Mouse (Mus musculus): ENCODE measurements around the gene Gprc5d.

DNA sequence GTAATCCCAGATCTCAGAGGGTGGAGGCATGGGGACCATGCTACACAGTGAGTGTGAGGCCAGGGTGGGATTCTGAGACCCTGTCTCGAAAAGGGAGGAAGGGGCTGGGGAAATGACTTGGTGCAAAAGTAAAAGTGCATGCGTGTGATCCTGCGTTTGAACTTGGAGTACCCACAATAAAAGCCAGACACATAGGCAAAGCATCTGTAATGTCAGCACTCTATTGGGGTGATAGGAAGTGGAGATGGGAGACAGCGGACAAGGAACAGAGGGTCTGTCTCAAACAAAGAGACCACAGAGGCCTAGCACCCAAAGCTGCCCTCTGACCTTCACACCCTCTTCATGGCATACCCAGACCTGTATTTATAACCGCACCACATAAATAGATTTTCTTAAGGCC lies 27.9 kb upstream of the Gprc5d start:
- no peak for TF ChIP-seq POLR2A (IDR thresholded peaks at IDR 0.05; ENCODE audit: borderline replicate concordance, extremely low read depth, insufficient read depth, insufficient read length, poor library complexity, severe bottlenecking)
- TF ChIP-seq CTCF (IDR thresholded peaks at IDR 0.05; ENCODE audit: borderline replicate concordance, extremely low read depth, insufficient read depth, insufficient read length) = no peak

All from brain, embryonic 14.5 days (tissue).